Mouse (Mus musculus) liver, adult (tissue): ENCODE data around the gene Ly75.

Source experiments
- GATA4 ChIP-seq: IDR thresholded peaks from 2 replicates; pipeline ENCODE4 v1.6.1; 2014; ENCODE audit warnings: mild to moderate bottlenecking, low read length; ENCODE audit not compliant: insufficient replicate concordance

Gene Ly75

GRCm38 (mm10) chr2:60354541-60355387 lies 28.3 kb downstream of the Ly75 start:
- TF ChIP-seq GATA4 = no peak

DNA sequence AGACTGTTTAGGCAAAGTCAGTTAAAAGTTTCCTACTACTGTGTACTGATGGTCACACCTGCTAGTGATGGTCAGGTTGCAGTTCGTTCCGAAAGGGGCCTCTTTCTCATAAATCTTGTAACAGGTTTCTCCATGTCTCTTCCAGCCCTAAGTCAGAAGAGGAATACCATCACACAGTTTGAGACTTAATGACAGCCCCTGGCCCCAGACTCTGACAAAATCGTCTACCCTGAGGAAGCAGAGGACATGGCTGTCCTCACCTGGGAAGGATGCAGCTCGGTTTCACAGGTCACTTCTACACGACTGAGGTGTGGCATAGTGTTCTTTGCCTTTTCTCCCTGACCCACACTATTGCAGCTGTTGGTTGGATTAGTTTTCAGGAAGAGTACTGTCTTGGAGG lies 30.8 kb downstream of the Ly75 start:
- no peak for TF ChIP-seq GATA4

- TF ChIP-seq GATA4 = no peak
Observed at GRCm38 (mm10) chr2:60351781-60352180, 31.3 kb downstream of the Ly75 start.

DNA sequence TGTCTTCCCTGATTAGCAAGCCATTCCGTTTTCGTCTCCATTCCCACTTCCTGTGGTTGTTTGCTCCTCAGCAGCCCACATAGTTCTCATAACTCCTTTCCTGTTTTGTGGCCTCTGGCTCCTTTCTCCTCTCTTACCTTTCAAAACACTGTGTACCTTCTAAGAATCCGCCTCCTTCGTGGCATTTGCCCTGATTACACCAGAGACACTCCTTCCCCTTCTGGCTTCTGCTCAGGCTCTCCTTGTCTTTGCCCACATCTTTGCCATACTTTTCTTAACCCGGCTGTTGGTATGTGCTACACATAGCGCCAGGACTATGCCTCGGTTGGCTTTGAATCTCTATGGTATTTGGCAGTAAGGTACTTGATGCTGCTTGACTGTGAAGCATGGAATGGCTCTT lies 35.2 kb downstream of the Ly75 start:
- TF ChIP-seq GATA4 = no peak

DNA sequence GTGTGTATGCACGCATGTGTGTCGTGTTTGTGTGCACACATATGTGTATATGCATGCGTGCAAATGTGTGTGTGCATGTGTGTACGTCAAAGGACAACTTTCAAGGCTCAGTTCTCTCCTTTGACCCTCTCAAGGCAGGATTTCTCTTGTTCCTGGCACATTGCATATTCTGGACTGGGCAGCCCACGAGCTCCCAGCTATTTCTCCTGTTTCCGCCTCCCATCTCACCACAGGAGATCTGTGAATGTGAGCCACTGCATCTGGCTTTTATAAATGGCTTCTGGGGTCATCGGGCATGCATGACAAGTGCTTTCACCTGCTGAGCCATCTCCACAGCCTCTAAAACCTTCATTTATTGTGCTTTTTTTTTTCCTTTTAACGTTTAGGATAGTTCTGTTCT lies 36.6 kb downstream of the Ly75 start:
- TF ChIP-seq GATA4 = no peak

GRCm38 (mm10) chr2:60345717-60346116 lies 37.4 kb downstream of the Ly75 start:
- TF ChIP-seq GATA4 = no peak

DNA sequence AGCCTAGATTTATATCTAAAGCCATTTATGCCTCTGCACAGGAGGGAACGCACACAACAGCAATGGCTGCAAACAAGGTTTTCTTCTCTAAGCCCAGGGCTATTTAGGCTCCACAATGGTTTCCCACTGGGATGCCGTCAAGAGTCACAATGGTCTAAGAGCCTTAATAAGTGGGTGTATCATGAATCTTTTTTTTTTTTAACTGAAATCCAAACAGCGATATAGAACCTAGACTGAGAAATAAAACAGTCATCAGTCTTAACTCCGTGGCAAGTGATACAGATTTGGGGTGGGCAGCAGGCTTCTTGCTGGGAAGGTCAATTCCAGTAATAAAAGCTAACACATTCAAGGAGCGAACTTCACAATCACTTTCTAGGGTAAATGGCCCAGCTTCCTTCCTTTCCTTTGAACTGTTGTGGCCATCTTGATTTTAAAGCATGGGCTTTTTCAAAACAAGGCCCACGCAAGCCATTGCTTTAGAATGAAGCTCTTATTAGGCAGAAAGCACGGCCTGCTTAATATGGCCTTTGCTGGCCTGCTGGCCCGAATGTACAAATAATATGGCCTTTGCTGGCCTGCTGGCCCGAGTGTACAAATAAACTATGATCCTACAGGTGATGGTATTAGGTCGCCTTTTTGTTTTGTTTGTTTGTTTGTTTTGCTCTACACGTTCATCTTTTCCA lies 39.4 kb downstream of the Ly75 start:
- TF ChIP-seq GATA4 = no peak

GRCm38 (mm10) chr2:60342107-60342880 lies 40.8 kb downstream of the Ly75 start:
- no peak for TF ChIP-seq GATA4

DNA sequence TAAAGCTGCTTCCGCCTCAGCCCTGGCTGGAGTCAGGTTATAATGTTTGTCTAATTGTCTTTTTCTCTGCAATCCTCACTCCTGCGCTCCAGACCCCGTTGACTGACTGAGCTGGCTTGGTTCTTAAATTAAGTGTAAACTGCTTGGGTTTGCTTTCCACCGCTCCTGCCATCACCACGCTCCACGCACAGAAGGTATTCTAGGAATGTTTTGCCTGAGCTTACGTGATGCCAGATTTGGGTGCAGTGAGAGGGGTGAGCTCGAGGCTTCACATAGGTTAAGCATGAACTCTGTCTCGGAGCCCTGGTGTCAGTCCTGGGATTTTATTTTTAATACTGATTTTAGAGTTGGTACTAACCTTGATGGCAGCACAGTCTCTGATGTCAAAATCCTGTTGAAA lies 45.2 kb downstream of the Ly75 start:
- TF ChIP-seq GATA4 = no peak

DNA sequence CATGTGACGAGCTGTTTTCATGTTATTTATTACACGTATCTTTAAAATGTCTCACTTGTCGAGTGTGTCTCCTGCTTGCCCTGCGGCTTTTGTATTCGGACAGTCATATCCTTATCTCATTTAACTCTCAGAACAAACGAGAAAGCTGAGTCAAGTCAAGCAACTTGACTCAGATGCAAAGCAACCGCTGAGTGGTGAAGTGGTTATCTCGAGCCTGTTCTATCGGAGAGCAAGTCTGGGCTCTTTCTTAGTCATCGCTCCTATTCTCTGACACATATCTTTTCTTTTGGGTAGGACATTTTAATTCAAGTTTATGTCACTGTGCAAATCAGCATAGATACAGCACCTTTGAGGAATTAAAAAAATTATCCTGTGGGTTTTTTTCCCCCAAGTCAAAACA lies 54.5 kb downstream of the Ly75 start:
- no peak for TF ChIP-seq GATA4

DNA sequence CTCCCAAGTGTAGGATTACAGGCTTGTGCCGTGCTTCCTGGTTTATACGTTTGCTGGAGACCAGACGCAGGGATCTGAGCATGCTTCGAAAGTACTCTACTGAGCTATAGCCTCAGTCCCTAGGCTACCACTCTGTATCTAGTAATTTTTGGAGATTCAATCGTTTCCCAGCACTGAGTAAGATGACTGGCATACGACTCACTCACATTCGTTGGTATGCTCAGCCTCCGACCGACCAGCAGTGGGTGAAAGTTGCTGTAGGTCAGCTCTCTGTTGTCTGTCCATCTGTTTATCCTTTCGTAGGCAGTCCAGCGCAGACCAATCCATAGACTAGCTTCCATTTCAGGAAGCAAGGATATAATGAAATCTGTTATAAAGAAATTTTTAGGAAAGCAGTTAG lies 55.5 kb downstream of the Ly75 start:
- TF ChIP-seq GATA4 = no peak

DNA sequence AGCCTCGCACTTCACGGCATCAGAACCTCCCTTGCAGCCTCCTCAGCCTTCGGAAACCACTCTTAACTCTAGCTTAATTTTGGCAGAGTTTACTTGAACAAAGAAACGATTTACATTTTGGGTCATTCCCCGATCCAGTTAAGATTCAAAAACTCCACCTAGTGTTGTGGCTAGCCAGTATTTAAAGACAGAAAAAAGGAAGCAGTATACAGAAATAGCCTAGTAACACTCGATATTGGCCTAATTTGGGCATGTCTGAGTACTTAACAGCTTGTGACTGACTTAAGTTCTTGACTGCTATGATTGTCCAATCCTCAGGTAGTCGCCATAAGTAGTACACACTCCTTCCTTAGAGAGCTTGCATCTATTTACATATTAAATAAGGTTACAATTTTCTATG lies 56.2 kb downstream of the Ly75 start:
- no peak for TF ChIP-seq GATA4

DNA sequence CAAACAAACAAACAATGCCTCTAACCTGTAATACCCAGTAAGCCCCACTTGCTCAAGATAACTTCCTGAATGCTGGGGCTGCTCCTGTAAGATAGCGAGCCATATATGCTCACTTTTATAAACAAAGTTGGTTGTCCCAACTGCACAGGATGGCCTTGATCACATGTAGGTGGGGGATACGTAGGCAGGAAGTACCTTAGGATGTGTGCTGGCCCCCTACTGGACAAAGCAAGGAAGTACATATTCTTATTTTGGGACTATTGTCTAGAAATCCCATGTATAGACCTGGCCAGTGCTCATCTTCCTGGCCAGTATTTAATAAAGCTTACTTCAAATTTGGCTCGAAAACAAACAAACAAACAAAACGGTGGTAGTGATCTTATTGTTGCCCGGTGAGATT lies 59.7 kb downstream of the Ly75 start:
- TF ChIP-seq GATA4 = no peak

DNA sequence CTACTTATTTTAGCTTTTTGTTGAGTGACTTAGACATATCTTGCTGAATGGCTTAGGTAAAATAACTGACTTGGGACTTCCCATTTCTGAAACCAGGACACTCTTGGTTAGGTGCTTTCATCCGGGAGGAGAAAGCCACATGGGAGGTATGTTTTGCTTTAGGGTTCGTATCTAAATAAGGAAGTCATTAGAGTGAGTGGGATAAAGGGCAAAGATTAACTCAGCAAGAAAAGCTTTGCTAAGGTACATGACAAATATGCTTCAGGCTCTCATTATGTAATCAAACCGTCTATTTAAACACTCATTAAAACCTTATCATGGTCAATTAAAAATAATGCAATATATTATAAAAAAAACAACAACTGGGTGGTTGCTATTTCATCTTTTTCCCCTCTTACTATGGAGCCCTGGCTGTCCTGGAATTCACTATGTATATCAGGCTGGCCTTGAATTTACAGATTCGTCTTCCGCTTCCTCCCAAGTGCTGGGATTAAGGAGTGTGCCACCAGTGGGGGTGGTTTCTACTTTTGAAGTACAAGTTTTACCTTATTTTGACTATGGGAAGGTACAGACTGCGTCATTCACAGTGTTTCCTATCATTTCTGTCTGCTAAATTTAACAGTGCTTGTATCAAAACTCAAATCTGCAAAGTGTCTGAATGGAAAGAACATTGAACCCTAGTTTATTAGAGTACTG lies 60.9 kb downstream of the Ly75 start:
- no peak for TF ChIP-seq GATA4

DNA sequence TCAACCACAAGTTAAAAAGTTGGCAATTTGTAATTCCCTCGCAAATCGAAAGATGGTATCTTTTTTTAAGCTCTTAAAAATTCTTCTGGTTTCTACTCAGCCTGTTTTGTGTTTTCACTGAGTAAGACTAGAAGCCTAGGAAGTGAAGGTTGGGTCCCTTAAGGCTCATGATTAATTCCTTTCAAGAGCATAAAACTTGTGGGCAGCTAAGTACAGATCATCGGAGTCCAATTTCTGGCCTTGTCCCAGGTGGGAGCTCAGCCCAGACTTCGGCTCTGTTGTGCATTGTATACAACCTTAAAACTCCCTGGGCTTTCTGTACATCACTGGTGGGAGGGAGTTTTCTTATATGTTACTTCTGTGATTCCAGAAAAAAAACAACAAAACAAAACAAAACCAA lies 79.3 kb downstream of the Ly75 start:
- TF ChIP-seq GATA4 = no peak
